Mouse (Mus musculus) heart, adult 8-10 months (tissue): ENCODE results near the gene Jade1. TPM values are rescaled to one million over a fixed set of nuclear protein-coding genes. Genes with fewer than 3 reads are reported as not detected.

Experiments used
- DNase-seq: peaks from one replicate; pipeline ENCODE4 v3.0.0; 2022; ENCODE audit warnings: low spot score
- total RNA-seq, 4 experiments: library from RNA; stranded (reverse); gene quantifications; 2 replicates each; pipeline ENCODE4 v1.2.4; 2022

Gene Jade1
- total RNA-seq, 4 experiments from 2014 or later, result 26.5 to 40.1 (median 28.9) TPM

GRCm38 (mm10) chr3:41577240-41577639 is 21.7 kb downstream of the Jade1 start:
- no peak for DNase-seq

- DNase-seq, result no peak
Observed at GRCm38 (mm10) chr3:41579873-41580272, 24.3 kb downstream of the Jade1 start.

GRCm38 (mm10) chr3:41580401-41581323 is 25.1 kb downstream of the Jade1 start:
- DNase-seq, result no peak

- no peak for DNase-seq
Observed at GRCm38 (mm10) chr3:41581436-41581835, 25.9 kb downstream of the Jade1 start.

GRCm38 (mm10) chr3:41582256-41582655 is 26.7 kb downstream of the Jade1 start:
- no peak for DNase-seq

GRCm38 (mm10) chr3:41583092-41583491 is 27.6 kb downstream of the Jade1 start:
- DNase-seq, result no peak

DNA sequence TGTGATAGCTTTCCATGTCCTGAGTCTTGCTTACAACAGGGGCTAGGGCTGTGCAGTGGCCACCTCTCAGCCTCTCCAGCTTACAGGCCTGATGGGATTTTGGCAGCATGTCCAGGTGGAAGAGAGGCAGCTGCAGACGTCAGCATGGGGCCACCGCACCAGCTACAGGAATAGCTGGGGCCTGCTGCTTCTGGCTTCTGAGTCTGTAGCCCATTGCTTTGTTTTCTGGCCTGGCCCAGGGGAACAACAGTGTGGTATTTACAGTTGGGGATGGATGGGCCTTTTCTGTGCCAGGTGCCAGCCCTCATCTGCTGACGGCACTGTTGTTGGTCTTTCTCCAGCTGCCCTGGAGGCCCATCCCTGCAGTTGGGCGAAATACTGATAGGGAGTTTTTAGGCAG is 28.1 kb downstream of the Jade1 start:
- no peak for DNase-seq

- DNase-seq, result no peak
Observed at GRCm38 (mm10) chr3:41585548-41585947, 30.0 kb downstream of the Jade1 start.

DNA sequence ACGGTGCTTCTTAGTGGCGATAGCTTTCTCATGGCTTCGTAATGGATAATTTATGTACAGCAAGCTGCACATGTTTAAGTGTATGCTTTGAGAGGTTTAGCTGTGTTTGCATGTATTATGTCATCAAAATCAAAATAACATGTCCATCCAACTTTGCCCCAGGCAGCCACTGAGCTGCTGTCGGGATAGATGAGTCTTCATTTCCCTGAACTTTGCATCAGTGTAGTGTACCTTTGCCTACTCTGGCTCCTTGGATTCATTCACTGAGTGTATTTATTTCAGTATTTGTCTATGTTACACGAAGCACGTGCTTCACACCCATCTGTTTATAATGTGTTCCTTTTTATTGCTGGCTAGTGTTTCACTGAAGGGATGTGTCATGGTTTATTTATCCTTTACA is 30.8 kb downstream of the Jade1 start:
- DNase-seq, result no peak

DNA sequence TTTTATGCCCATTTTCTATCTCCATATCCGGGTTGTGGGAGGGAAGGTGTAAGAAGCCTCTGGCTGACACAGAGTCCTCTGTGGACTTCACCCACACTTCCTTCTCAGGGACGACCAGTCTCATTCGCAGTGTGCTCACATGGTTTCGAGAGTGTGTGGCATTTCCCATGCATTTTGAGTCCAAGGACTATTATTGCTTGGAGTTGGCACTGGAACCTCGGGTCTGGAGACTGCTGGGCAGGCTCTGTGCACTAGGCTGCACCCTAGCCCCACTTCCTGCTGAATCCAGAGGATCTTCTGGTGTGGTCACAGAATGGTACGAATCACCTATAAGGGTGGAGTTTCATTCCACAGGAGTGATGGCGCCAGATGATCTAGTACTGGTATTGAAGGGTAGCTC is 31.4 kb downstream of the Jade1 start:
- no peak for DNase-seq

- no peak for DNase-seq
Observed at GRCm38 (mm10) chr3:41587588-41587987, 32.1 kb downstream of the Jade1 start.

DNA sequence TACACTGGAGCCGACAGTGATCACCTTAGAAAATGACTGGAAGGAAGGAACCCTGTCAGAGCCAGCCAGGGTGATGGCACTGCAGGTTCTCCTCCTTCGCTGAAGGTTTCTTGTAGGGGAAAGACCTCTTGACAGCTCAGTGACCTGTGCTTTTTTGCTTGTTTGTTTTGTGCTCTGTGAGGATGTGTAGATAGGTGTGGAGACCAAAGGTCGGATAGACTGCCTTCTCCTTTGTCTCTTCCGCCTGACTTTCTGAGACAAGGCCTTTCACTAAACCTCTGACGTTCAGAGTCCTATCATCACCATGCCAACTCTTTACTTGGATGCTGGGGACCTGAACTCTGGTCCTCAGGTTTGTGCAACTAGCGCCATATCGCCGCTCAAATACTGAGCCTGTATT is 33.0 kb downstream of the Jade1 start:
- DNase-seq, result no peak

- DNase-seq, result no peak
Observed at GRCm38 (mm10) chr3:41589246-41589914, 33.8 kb downstream of the Jade1 start.

DNA sequence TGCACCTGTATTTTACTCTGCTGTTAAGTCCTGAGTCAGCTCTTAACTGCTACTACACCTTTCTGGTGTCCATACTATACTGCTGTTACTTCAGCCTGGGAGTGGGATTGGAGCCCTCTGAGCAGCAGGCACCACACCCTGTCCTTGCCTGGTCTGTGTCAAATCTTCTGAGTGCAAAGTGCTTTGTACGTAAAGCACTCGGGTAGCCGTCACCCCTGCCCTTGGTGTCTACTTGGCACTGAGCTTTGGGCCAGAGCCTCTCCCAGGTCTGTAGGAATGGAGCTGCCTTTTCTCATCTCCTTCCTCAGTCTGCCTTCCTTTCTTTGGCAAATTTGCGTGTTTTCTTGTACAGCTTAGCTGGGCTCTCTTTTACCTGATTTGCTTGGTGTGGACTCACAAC is 34.5 kb downstream of the Jade1 start:
- DNase-seq, result no peak

DNA sequence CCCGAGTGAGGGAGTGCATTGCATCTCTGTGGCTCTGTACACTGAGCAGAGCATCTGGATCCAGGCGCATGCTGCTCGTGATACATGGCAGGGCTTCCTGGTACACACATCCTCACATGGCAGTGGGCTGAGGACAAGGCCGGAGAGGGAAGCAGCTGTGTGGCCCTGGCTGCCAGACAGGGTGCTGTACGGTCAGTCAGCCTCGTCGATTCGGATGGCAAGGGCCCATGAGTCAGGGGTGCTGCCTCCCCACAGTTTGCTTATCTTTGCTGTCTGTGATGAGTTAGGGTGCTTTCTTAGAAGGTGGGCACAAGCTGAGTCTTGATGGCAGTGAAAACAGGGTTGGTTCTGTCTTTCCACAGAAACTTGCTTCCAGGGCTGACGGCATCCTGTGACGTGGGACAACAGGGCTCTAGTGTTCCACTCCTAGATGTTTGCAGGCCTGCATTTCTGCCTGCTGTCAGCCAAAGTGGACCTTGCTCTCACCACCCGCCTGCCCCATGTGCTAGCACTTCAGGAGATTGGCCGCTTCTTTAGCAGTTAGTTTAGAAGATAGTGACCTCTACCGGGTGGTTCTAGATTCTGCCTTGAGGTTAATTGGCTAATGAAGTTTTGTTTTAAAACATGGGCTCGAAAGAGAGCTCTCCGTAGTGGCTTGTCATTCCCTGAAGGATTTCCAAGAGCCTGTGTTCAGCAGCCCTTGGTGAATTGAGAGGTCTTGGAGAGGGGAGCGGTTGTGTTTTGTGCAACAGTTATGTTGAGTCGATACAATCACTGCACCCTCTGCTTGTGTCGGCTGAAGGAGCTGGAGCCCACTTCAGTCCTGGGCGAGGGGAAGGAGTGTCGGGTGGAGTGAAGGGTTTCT is 35.4 kb downstream of the Jade1 start:
- DNase-seq, result no peak

DNA sequence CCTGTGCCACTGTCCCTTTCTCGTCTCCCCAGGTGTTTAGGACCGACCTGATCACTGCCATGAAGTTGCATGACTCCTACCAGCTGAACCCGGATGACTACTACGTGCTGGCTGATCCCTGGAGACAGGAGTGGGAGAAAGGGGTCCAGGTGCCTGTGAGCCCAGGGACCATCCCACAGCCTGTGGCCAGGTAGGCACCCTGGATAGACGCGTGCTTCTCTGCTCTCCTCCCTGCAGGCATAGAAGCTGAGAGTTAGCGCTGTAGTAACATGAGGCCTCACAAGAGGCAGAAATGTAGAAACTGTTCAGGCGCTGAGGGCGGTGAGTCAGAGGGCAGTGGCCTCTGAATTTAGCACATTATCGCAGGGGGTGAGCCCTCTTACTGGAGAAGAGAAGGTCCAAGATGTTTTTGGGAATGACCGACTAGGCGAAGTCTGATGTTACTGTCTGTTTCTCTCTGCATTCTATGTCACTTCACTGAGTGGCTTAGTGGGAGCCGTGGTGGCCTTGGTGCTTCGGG is 36.2 kb downstream of the Jade1 start:
- DNase-seq, result no peak

DNA sequence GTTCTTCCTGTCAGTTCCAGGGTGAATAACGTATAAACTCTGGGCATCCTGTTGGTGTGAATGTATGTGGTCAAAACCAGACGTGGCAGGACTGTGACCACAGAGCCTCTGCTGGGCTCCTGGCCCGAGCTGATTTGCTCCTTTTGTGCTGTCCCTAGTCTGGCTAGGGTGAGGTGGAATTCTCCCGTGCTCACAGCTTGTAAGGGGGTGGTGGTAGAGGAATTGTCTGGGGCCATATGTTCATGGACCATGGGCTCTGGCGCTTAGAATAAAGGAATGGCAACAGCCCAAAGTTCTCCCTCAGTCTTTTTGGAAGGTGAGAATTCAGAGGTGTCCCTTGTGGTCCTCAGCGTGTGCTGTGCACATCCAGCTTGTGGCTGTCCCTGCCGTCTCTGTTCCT is 37.3 kb downstream of the Jade1 start:
- no peak for DNase-seq

- DNase-seq, result no peak
Observed at GRCm38 (mm10) chr3:41594097-41594879, 38.8 kb downstream of the Jade1 start.

GRCm38 (mm10) chr3:41595010-41595409 is 39.5 kb downstream of the Jade1 start:
- DNase-seq, result no peak

DNA sequence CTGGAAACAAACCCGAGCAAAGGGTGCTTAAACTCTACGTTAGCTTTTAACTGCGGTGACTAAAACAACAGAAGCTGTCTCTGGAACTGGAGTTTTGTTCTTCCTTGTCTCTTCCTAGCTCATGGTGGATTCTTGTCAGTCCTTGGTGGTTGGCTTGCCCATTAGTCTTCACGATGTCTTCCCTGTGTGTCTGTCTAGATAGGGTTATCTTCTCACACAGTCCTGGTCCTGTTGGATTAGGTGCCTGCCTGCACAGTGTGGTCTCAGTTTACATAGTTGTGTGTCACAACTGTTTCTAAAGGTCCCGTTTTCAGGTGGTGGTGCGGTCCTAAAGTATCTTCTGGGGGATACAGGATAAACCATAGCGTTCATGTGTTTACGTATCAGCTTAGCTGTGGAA is 41.5 kb downstream of the Jade1 start:
- DNase-seq, result no peak

DNA sequence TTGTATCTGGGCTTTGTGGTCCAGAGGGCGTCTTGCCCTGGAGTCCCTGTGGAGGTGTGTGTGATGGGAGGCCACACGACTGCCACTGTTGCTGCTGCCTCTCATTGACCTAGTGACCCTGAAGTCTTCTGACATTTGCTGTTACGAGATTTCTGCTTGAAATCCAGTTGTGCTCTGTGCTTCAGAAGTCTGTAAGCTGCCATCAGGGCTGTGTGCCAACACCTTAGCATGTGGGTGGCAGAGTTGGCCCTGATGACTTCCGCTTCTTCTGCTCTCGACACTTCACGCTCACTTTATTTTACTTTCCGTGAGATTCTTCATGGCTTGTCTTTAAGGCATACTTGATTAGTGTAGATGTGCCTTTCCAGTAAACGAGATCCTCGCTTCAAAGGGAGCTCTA is 42.9 kb downstream of the Jade1 start:
- no peak for DNase-seq
